Mouse (Mus musculus): ENCODE measurements around the gene Olfr1293-ps.

Olfr1293-ps gene

DNA sequence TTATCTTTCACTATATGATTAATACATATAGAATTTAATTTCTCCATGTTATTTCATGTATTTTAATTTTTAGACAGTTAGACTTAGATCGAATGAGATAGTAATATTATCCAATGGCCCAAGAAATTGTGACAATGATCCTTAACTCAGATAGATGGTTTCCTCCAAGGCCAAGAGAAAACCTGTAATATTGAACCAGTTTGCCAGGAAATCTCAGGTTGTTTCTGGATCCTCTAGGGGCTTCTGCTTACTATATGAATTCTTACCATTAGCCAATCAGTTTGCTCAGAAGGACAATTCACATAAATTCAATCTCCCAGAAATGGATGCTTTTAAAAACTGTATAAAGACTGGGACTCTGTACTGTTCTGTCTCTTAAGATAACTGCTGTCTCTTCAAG lies at the start of gene Olfr1293-ps:
Olfr1293-ps (plus strand) TSS at position 301 of the 400 bp plus-strand sequence.
- no peak for DNase-seq

DNA sequence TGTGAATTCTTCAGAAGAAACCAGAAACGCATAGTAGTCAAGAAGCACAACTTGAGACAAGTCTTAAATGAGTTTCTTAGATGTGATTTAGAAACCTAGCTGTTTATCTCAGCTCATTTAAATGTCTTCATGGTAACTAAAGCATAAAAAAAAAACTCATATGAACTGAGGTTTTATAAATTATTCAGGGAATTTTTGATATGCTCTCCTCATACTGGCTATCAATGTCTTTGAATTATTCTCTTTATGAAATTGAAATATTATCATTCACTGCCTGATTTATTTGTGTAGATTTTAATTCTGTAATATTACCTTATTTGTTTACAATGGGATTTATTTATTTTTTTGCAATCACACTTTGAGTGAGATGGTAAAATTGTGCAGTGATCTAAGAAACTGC lies 44.5 kb upstream of the Olfr1293-ps start, which contains the start of gene Olfr1289:
Olfr1289 (plus strand) TSS at position 301 of the 400 bp plus-strand sequence.
- no peak for DNase-seq

DNA sequence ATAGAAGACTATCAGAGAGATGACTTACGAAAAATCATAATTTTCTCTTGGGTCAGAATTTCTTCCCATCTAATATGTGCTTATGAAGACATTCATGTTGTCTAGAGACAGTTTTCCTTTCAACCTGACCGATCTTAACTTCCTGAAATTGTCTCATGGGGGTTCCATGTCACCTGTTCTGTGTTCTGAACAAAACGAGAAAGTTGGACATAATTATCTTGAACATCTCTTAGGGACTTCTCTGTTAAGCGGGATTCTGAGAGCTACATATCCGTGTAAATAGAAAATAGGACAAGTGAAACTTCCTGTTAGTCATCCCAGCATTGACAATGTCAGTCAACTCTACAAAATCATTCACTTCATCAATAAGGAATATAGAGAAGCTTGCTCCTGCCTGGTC lies 31.3 kb upstream of the Olfr1293-ps start, which contains the start of gene Olfr1290:
Olfr1290 (minus strand) TSS at position 101 of the 400 bp plus-strand sequence.
- DNase-seq, result no peak

DNA sequence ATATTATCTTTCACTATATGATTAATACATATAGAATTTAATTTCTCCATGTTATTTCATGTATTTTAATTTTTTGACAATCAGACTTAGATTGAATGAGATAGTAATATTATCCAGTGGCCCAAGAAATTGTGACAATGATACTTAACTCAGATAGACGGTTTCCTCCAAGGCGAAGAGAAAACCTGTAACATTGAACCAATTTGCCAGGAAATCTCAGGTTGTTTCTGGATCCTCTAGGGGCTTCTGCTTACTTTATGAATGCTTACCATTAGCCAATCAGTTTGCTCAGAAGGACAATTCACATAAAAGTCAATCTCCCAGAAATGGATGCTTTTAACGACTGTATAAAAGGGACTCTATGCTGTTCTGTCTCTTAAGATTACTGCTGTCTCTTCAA lies 28.1 kb upstream of the Olfr1293-ps start, which contains the start of gene Olfr1291-ps1:
Olfr1291-ps1 (plus strand) TSS at position 301 of the 400 bp plus-strand sequence.
- DNase-seq, result no peak

DNA sequence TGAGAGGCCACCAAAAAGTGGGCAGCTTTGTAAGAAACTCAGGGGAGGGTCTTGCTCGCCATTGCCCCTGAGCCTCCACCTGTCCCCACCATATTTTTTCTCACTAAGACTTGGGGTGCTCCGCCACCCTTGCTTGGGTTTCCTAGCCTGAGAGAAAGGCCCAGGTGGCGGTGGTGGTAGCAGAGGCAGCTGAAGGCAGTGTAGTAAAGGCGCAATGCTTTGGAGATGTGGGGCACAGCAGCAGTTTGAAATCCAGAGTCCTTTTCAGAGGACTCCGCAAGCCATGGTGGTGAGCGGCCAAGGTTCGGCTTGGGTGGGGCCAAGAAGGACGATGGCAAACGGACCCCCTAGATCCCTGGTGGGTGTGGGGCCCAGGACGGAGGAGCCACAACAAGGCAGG lies 7.6 kb upstream of the Olfr1293-ps start:
- no peak for DNase-seq

DNA sequence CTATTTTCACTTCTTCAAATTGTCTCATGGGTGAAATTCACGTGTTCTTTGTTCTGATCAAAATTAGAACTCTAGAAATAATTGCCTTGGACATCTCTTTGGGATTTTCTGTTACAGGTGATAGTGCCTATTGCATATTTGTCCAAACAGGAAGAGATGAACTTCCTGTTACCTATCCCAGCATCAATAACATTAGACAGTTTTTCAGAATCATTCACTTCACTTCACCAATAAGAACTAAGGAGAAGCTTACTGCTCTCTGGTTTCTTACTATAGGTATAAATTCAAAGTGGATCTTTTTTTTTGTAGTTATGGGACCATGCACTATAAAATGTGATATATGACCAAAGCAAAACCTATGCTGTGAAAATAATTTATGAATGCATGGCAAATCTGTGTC lies 15.2 kb downstream of the Olfr1293-ps start, which contains the start of gene Olfr1294:
Olfr1294 (minus strand) TSS at position 101 of the 400 bp plus-strand sequence.
- DNase-seq, result no peak

DNA sequence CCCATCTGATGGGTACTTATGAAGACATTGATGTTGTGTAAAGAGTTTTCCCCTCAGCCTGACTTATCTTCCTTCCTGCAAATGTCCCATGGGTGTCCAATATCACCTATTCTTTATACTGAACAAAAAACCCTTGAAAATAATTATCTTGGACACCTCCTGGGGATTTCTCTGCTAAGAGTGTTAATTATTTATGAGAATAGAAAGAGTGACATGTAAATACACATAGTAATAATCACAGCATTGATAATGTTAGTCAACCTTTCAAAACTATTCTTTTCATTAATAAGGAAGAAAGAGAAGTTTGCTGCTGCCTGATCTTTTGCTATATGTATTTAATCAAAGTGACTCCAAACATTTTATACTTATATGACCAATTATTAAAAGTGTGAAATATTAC lies 44.6 kb downstream of the Olfr1293-ps start, which contains the start of gene Olfr1295:
Olfr1295 (minus strand) TSS at position 101 of the 400 bp plus-strand sequence.
- DNase-seq, result no peak
